Mouse (Mus musculus): ENCODE measurements around the gene Mcoln2. TPM values are rescaled to one million over a fixed set of nuclear protein-coding genes. Genes with fewer than 3 reads are reported as not detected.
A peak's percentile ranks its signal among the peaks of the same experiment; 100 is the strongest.

The Mcoln2 gene
- total RNA-seq (2012; rRNA removed) = 32.0 and 43.8 TPM in 2 replicates
- 31.0 and 35.8 TPM in 2 replicates for total RNA-seq (2014; rRNA removed)
- polyA plus RNA-seq (2012; ENCODE audit: insufficient read length, low read depth) = 34.9 and 35.1 TPM in 2 replicates

DNA sequence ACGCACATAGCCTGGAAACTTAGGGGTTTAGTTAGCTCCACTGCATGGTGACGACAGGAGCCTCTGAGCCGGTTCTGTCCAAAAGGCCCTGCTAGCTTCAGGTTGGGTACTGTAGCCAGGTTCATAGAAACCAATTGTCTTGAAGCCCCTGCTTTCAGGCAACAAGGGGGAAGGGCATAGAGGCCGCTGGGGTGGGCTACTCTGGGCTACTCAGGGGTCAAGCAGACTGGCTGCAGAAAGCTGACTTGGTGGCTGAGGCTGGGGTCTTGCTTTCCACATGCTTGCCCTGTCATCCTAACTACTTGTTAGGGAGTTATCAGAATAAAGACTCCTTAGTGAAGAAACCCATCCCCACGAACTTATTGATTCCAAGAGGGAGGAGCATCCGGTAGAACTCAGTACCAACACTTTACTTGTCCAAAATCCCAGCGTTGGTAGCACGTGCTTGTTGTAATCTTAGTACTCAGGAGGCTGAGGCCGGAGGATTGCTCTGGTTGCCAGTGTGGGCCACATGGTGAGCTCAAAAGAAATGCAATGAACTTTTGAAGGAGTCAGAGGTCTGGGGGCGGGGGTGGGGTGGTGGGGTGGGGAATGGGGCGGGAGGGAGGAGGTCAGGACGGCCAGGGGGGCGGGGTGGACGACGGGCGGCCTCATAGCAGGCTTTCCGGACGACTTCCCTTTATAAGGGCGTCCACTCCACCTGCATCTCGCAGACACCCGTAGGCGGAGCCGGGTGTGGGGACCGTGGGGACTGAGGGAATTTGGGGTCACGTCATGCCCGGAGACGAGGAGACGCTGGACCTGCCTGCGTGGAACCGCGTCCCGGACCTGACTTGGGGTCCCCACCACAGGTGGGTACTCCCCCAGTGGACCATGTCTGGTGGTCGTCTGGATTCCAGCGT is at the start of gene Mcoln2:
TSS of gene Mcoln2 (plus strand) at position 678 of the 902 bp plus-strand sequence.
- H3K27ac ChIP-seq (ENCODE audit: insufficient read depth, low read depth) = peak within 1 kb of the TSS; percentile 53
- peak within 1 kb of the TSS; percentile 82 for H3K9ac ChIP-seq (ENCODE audit: insufficient read depth, low read depth)
- TF ChIP-seq POLR2AphosphoS2 (IDR thresholded peaks at IDR 0.05; ENCODE audit: low read depth, low read length) (no peak), GABPA (IDR thresholded peaks at IDR 0.05; ENCODE audit: insufficient replicate concordance, low read depth, low read length) (no peak), HCFC1 (IDR thresholded peaks at IDR 0.05; ENCODE audit: low read depth, low read length) (no peak), TCF12 (IDR thresholded peaks at IDR 0.05; ENCODE audit: low read depth, low read length) (no peak), UBTF (IDR thresholded peaks at IDR 0.05; ENCODE audit: low read depth, low read length) (no peak), MAZ (IDR thresholded peaks at IDR 0.05; ENCODE audit: low read depth, low read length) (no peak), BHLHE40 (IDR thresholded peaks at IDR 0.05; ENCODE audit: low read depth, low read length) (peak; percentile 70), ELF1 (IDR thresholded peaks at IDR 0.05; ENCODE audit: low read depth, low read length) (no peak), POLR2A (IDR thresholded peaks at IDR 0.05; ENCODE audit: low read depth, low read length) (peak; percentile 93), IRF4 (IDR thresholded peaks at IDR 0.05; ENCODE audit: low read depth, low read length) (peak; percentile 19; the same call in 1 of the 2 replicates), USF1 (IDR thresholded peaks at IDR 0.05; ENCODE audit: low read depth, low read length) (no peak), MAFK (IDR thresholded peaks at IDR 0.05; ENCODE audit: insufficient replicate concordance, low read length) (no peak), MYC (IDR thresholded peaks at IDR 0.05; ENCODE audit: low read depth, low read length) (peak; percentile 77; the same call in 1 of the 2 replicates), ZMIZ1 (IDR thresholded peaks at IDR 0.05; ENCODE audit: low read depth, low read length) (peak; percentile 92), PAX5 (IDR thresholded peaks at IDR 0.05; ENCODE audit: low read length) (no peak), USF2 (conservative IDR thresholded peaks at IDR 0.05; ENCODE audit: low read depth, low read length) (no peak), SMC3 (IDR thresholded peaks at IDR 0.05; ENCODE audit: low read depth, low read length) (no peak), KAT2A (IDR thresholded peaks at IDR 0.05; ENCODE audit: insufficient replicate concordance, low read length) (no peak), NELFE (IDR thresholded peaks at IDR 0.05; ENCODE audit: low read depth, low read length) (peak; percentile 84), SIN3A (IDR thresholded peaks at IDR 0.05; ENCODE audit: low read length) (peak; percentile 56; the same call in 1 of the 2 replicates), CTCF (conservative IDR thresholded peaks at IDR 0.05 in 1 of 2, IDR thresholded peaks at IDR 0.05 in 1 of 2; ENCODE audit: low read depth in 2 of 2, low read length in 2 of 2) (no peak), NRF1 (IDR thresholded peaks at IDR 0.05; ENCODE audit: low read depth, low read length) (no peak), MXI1 (IDR thresholded peaks at IDR 0.05; ENCODE audit: low read depth, low read length) (no peak), RCOR1 (conservative IDR thresholded peaks at IDR 0.05; ENCODE audit: low read depth, low read length) (no peak), E2F4 (IDR thresholded peaks at IDR 0.05; ENCODE audit: insufficient replicate concordance, low read depth, low read length) (no peak), JUN (IDR thresholded peaks at IDR 0.05; ENCODE audit: insufficient read depth, low read depth, low read length) (no peak), ZC3H11A (IDR thresholded peaks at IDR 0.05; ENCODE audit: low read depth, low read length) (no peak), RAD21 (IDR thresholded peaks at IDR 0.05; ENCODE audit: low read depth, low read length) (no peak), ZNF384 (IDR thresholded peaks at IDR 0.05; ENCODE audit: low read depth, low read length) (no peak), ETS1 (conservative IDR thresholded peaks at IDR 0.05; ENCODE audit: low read depth, low read length) (no peak), CHD2 (IDR thresholded peaks at IDR 0.05; ENCODE audit: low read length) (peak; percentile 23; the same call in 1 of the 2 replicates), MAX (IDR thresholded peaks at IDR 0.05; ENCODE audit: low read length) (peak; percentile 84), CHD1 (IDR thresholded peaks at IDR 0.05; ENCODE audit: low read depth, low read length) (0 out of 2 replicates have a peak, but pooled peaks have one; percentile 11), TBP (conservative IDR thresholded peaks at IDR 0.05; ENCODE audit: low read depth, low read length) (no peak; the same call in 1 of the 2 replicates), MEF2A (IDR thresholded peaks at IDR 0.05; ENCODE audit: borderline replicate concordance, low read depth, low read length) (no peak; the same call in 1 of the 2 replicates), JUND (conservative IDR thresholded peaks at IDR 0.05; ENCODE audit: low read depth, low read length) (no peak), EP300 (IDR thresholded peaks at IDR 0.05; ENCODE audit: low read length) (peak; percentile 12; the same call in 1 of the 2 replicates), ZKSCAN1 (IDR thresholded peaks at IDR 0.05; ENCODE audit: borderline replicate concordance, low read depth, low read length) (no peak)

More for the DNA sequence above, at the start of gene Mcoln2:
- peaks cover 13 to 71% of the 10 kb centered on the region in 2 experiments for H3K4me1 ChIP-seq (ENCODE audit: control insufficient read depth in 1 of 2, insufficient read depth in 2 of 2)
- dilution Hi-C loops (cut with MboI; ENCODE audit: extremely low pct_ligation_motif_present, extremely low pct_unique_long_range_greater_than_20kb, low sequenced_read_pairs) (no loop called here), in situ Hi-C loops (cut with MboI; ENCODE audit: low pct_ligation_motif_present, low pct_unique_long_range_greater_than_20kb, low sequenced_read_pairs) (no loop called here)
- H3K27me3 ChIP-seq (replicated peaks) = no peaks in the 10 kb centered on the region
- H3K4me3 ChIP-seq (replicated peaks in 1 of 3; ENCODE audit: low read depth in 2 of 3, low read length in 2 of 3, poor library complexity in 1 of 3) = peak within 1 kb of the TSS; percentile 66 to 82 (median 77)
- no peaks in the 10 kb centered on the region for H3K9me3 ChIP-seq (replicated peaks; ENCODE audit: low read length)
- H3K79me2 ChIP-seq (replicated peaks; ENCODE audit: control insufficient read depth, extremely low read depth, insufficient read depth, poor library complexity, severe bottlenecking) = peaks cover 15% of the 10 kb centered on the region
- no peaks in the 10 kb centered on the region for H3K36me3 ChIP-seq (replicated peaks in 1 of 2; ENCODE audit: control insufficient read depth in 1 of 2, insufficient read depth in 1 of 2, low read length in 1 of 2)
- peak; percentile 46 for DNase-seq (ENCODE audit: extremely low read depth)
- peak within 1 kb of the TSS; percentile 57 for H3K4me2 ChIP-seq (ENCODE audit: insufficient read depth, low read depth, poor library complexity, severe bottlenecking)
